Mouse (Mus musculus): ENCODE data around the gene Slc22a12.

Slc22a12 gene

DNA sequence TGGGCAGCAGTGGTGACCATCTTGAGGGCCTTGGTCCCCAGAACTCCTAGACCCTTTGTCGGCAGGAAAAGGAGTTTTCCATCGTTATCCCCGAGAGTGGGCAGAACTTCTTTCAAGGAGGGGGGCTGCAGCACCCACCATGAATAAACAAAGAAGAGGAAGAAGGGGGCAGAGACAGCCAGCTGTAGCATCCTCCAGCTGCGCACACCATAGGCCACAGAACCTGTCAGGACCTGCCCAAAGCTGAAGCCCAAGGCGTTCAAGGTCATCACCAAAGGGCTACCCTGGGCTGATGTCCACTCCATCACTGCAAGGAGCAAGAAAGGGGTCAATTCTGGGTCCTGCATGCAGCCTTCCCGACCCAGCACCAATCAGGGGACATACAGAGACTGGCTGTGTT, 2.6 kb downstream of the Slc22a12 start:
- peak; percentile 39 for DNase-seq

- DNase-seq, result peak; percentile 38
These were observed 3.2 kb downstream of the Slc22a12 start for GRCm38 (mm10) chr19:6539592-6539991.

- DNase-seq, result peak; percentile 65
These were observed 4.3 kb downstream of the Slc22a12 start for GRCm38 (mm10) chr19:6538546-6538945.

- peak; percentile 79 for DNase-seq
These were observed 5.3 kb downstream of the Slc22a12 start for GRCm38 (mm10) chr19:6537526-6537925.

DNA sequence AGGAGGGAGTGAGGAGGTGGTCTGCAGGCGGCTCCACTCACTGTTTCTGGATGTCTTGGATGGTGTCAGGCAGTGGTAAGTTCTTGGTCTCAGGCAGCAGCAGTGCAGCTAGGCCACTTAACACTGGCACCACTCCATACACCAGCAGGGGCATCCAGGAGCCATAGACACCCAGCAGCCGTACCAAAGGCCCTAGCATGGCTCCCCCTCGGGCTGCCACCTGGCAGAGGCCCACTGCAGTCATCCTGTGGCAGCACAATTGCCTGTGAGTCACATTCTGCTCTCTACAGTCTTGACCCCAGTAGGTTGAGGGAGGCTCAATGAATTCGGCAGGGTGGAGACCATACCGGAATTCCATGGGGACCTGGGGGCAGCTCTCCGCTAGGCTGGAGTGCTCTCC, 6.1 kb downstream of the Slc22a12 start:
- DNase-seq, result peak; percentile 81

DNA sequence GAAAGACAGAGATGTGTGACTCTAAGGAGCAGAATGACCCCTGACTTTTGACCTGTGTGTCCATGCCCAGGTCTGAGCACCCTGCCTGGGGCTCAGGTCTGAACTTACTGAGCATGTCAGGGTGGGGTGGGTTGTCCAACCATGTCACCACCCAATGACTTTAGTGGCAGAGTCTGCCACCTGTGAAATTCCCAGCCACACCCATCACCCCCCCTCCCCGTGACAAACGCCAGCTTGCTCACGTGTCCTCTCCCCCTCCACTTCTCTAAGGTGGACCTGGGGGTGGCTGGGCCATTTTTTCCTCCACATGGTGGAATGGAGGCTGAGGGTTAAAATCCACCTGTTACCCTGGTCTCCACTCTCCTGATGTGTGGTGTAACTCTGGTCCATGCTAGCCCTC, 6.6 kb downstream of the Slc22a12 start:
- DNase-seq, result peak; percentile 63

GRCm38 (mm10) chr19:6534118-6534415, 8.8 kb downstream of the Slc22a12 start:
- DNase-seq, result no peak

- peak; percentile 88 for DNase-seq
These were observed 9.3 kb downstream of the Slc22a12 start for GRCm38 (mm10) chr19:6533290-6534117.

DNA sequence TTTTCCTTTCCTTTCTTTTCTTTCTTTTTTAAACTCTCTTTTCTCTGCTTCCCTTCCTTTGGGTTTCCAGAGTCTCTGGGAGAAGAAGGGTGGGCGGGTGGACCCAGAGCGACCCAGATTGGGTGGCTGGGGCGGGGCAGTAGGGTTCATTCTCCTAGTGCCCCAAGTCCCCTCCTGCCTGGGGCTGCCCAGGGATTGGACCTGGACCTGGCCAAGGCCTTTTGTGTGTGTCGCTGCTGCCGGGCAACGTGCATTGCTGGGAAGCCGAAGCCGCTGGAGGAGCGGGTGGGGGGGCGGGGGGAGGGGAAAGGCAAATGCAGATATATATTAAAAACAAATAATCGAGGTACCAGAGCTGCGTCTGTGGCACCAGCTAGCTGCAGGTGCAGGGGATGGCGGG, 10.2 kb downstream of the Slc22a12 start:
- no peak for DNase-seq

GRCm38 (mm10) chr19:6531832-6532471, 10.9 kb downstream of the Slc22a12 start:
- DNase-seq, result no peak

DNA sequence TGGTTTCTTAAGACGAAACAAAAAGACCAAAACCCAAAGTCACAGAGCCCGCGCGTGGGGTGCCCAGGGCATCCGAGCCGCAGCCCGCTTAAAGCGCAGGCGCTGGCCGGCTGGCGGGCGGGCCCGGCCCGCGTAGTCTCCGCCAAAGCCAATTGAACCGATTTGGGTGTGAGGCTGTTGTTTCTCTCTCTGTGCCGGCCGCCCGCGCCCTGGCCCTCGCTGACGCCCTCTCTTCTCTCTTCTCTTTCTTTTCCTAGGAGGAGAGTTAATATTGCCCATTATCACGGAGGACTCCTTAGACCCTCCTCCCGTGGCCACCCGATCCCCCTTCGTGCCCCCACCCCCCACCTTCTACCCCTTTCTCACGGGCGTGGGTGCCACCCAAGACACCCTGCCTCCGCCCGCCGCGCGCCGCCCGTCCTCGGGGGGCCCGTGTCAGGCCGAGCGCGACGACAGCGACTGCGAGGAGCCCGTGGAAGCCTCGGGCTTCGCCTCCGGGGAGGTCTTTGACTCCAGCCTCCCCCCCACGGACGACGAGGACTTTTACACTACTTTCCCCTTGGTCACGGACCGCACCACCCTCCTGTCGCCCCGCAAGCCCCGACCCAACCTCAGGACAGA, 11.7 kb downstream of the Slc22a12 start:
- DNase-seq, result no peak

DNA sequence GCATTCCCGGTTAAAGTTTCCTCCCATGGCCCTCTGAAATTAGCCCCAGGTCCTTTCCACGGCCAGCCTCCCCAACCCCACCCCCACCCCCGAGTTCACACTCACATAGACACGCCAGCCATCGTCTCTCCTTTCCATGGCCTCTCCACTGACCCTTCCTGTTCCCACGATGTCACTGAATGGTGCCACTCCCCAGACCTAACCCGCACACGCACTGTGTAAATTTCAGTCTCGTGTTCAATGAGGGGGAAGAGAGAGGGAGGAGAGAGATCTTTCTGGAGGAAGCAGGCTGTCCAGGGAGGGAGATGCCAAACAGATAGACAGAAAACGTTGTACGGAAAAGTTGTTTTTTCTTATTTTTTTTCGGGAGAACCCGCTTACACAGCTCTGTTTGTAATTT, 12.5 kb downstream of the Slc22a12 start:
- DNase-seq, result no peak

- DNase-seq, result no peak
These were observed 13.4 kb downstream of the Slc22a12 start for GRCm38 (mm10) chr19:6529265-6529985.

- peak; percentile 97 for DNase-seq
These were observed 14.8 kb downstream of the Slc22a12 start for GRCm38 (mm10) chr19:6527839-6528531.

- DNase-seq, result peak; percentile 94
These were observed 15.4 kb downstream of the Slc22a12 start for GRCm38 (mm10) chr19:6527439-6527838.

- DNase-seq, result peak; percentile 69
These were observed 16.8 kb downstream of the Slc22a12 start for GRCm38 (mm10) chr19:6526010-6526409.

DNA sequence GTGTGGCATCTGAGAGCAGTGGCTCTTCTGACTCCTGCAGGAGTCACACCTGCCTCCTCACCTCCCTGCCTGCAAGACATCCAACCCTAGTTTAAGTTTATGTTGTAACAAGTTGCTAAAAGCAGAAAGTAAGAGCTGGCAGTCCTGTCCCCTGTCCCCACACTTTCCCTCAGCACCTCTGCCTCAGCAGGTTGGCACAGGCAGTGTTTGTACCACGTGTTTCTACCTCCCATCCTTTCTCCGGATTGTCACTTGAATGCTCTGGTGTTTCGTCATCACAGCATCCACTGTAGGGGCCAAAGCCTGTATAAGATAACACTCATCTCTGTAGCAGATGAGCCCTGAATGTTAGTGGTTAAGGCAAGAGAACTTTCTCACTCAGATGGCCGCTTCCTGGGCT, 17.8 kb downstream of the Slc22a12 start:
- no peak for DNase-seq

GRCm38 (mm10) chr19:6522289-6522688, 20.5 kb downstream of the Slc22a12 start:
- DNase-seq, result no peak

GRCm38 (mm10) chr19:6521630-6522029, 21.2 kb downstream of the Slc22a12 start:
- DNase-seq, result no peak

DNA sequence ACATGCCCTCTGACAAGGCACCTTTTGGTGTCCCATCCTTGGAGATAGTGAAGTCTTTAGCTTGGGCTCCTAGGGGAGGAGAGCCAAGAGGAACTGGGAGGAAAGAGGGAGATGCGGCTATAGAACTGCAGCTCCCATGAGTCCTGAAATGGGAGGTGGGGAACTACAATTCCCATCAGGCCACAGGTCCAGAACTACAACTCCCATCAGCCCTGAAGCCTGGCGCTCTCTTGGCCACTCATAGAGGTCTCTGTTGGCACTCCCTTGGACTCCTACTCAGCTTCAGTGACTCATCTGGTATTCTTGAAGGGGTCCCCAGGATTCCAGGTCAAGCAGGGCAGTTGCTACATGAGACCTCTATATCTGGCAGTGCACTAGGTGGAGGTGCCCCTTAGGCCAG, 23.3 kb downstream of the Slc22a12 start:
- no peak for DNase-seq

DNA sequence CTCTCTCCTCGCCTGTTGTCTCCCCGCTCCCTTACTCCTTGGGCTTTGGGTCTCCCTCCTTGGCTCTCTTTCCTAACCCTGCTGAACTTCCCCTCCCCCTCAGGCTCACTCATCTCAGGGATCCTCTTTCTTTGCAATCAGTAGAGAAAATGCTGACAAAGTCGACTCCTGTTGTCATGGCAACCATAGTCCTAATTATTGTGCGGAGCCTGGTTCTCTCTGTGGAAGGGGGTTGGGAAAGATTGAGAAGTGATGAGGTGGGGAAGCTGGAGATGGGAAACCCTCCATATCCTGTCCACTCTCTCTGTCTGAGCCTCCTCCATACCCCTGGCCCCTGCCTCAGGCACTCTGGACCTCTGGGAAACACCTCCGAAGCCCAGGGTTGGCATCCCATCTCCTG, 24.2 kb downstream of the Slc22a12 start:
- DNase-seq, result no peak

DNA sequence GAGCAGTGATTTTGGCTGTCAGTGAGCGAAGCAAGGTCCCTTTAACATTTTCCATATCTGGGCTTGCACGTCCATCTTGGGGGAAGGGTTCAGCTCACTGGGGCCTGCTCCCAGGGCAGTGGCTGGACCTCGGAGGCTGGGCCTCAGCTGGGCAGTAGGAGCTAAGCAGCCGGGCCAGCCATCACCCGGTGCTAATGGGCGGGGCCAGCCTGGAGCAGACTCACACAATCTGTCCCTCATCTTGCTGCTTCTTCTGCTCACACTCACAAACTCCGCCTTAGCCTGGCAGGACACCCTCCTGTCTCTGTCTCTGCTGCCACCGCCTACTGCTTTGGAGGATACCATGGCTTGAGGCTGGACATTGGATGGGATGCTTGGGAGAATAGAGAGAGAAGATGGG, 26.7 kb downstream of the Slc22a12 start:
- peak; percentile 73 for DNase-seq

DNA sequence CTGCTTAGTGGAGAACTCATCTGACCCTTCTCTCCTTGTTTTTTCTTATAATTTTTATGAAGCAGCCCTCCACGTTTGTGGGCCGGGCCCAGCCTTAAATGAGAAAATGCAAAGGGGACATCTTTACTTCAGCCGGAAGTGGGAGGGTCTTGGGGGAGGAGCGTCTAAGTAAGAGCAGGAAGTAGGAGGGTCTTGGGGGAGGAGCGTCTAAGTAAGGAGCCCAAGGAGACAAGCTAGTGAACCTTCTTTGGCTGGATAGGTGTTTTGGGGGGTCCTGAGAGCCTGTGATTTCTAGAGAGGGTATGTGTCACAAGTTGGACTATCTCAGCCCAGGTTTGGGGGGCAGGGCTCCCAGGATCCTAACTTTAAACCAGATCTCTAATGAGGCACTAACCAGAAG, 27.4 kb downstream of the Slc22a12 start:
- no peak for DNase-seq
